Mouse (Mus musculus) ES-Bruce4 (cell line): ENCODE results near the gene Pkd1l3. TPM values are rescaled to one million over a fixed set of nuclear protein-coding genes. Genes with fewer than 3 reads are reported as not detected.

ENCODE experiments used
- H3K27ac ChIP-seq: 2 replicates; pipeline ENCODE4 v1.5.1; 2012; ENCODE audit warnings: low read length, inconsistent platforms; ENCODE audit not compliant: insufficient read depth
- H3K27me3 ChIP-seq: 2 replicates; pipeline ENCODE4 v1.6.1; 2012; ENCODE audit warnings: mild to moderate bottlenecking, low read length, inconsistent platforms; ENCODE audit not compliant: control insufficient read depth, poor library complexity, insufficient read depth, severe bottlenecking
- H3K36me3 ChIP-seq: 2 replicates; pipeline ENCODE4 v1.6.1; 2012; ENCODE audit warnings: inconsistent platforms, mild to moderate bottlenecking, low read length, moderate library complexity; ENCODE audit not compliant: control insufficient read depth, poor library complexity, insufficient read depth, severe bottlenecking
- H3K4me1 ChIP-seq: one replicate; pipeline ENCODE4 v1.8.1; 2011; ENCODE audit warnings: low read length; ENCODE audit not compliant: control insufficient read depth, insufficient read depth
- H3K4me3 ChIP-seq: 2 replicates; pipeline ENCODE4 v1.5.1; 2011; ENCODE audit warnings: low read depth, mild to moderate bottlenecking, low read length
- H3K9ac ChIP-seq: 2 replicates; pipeline ENCODE4 v1.6.1; 2012; ENCODE audit warnings: low read depth, mild to moderate bottlenecking, inconsistent platforms; ENCODE audit not compliant: poor library complexity, severe bottlenecking
- H3K9me3 ChIP-seq: replicated peaks from 2 replicates; pipeline ENCODE4 v1.6.1; 2012; ENCODE audit warnings: mild to moderate bottlenecking, low read length, inconsistent platforms; ENCODE audit not compliant: control insufficient read depth, poor library complexity, insufficient read depth, severe bottlenecking
- CTCF ChIP-seq: IDR thresholded peaks from one replicate; pipeline ENCODE4 v1.8.1; 2011; ENCODE audit warnings: low read depth, low read length
- EP300 ChIP-seq: IDR thresholded peaks from 2 replicates; pipeline ENCODE4 v1.6.1; 2011; ENCODE audit warnings: low read depth, low read length; ENCODE audit not compliant: insufficient read depth
- POLR2A ChIP-seq: IDR thresholded peaks from one replicate; pipeline ENCODE4 v1.8.1; 2011; ENCODE audit warnings: low read length; ENCODE audit not compliant: insufficient read depth
- polyA plus RNA-seq: library from polyadenylated mRNA; stranded (reverse); fragments of >200 nt; gene quantifications from 2 replicates; pipeline ENCODE4 v1.2.4, GENCODE M21; 2011; ENCODE audit warnings: low read depth; ENCODE audit not compliant: missing spikeins, insufficient read depth, insufficient read length

Gene Pkd1l3
- polyA plus RNA-seq = not detected in 2 replicates

- peak within 1 kb of the TSS; percentile 48 for H3K4me3 ChIP-seq
- H3K27me3 ChIP-seq = no peaks in the 10 kb centered on the region
- H3K36me3 ChIP-seq = no peaks in the 10 kb centered on the region
- no peaks in the 10 kb centered on the region for H3K9me3 ChIP-seq
- H3K4me1 ChIP-seq = no peaks in the 10 kb centered on the region
- peak within 1 kb of the TSS; percentile 47; the same call in 1 of the 2 replicates for H3K9ac ChIP-seq
- TF ChIP-seq EP300 (no peak), CTCF (no peak), POLR2A (no peak)
- H3K27ac ChIP-seq = no peak within 1 kb of the TSS
Measured at GRCm38 (mm10) chr8:109614243-109615210, at the start of gene Pkd1l3. Pkd1l3 (plus strand) TSS chr8:109614517.

GRCm38 (mm10) chr8:109564766-109565165 lies 49.6 kb upstream of the Pkd1l3 start:
- no peaks in the 10 kb centered on the region for H3K9me3 ChIP-seq
- no peaks in the 10 kb centered on the region for H3K4me1 ChIP-seq
- H3K27ac ChIP-seq = peak overlapping the region; percentile 73; the same call in 1 of the 2 replicates
- H3K4me3 ChIP-seq = peak overlapping the region; percentile 93
- no peaks in the 10 kb centered on the region for H3K27me3 ChIP-seq
- H3K36me3 ChIP-seq = peaks cover 23% of the 10 kb centered on the region
- TF ChIP-seq EP300 = no peak
- no peak for TF ChIP-seq POLR2A
- no peak for TF ChIP-seq CTCF
- peak overlapping the region; percentile 97 for H3K9ac ChIP-seq

- Histone ChIP-seq H3K36me3 (peaks cover 15% of the 10 kb centered on the region), H3K27me3 (no peaks in the 10 kb centered on the region), H3K4me3 (peak within 1 kb of the TSS; percentile 93), H3K4me1 (no peaks in the 10 kb centered on the region), H3K27ac (peak within 1 kb of the TSS; percentile 73), H3K9ac (peak within 1 kb of the TSS; percentile 97), H3K9me3 (no peaks in the 10 kb centered on the region)
- TF ChIP-seq EP300 (0 out of 2 replicates have a peak, but pooled peaks have one; percentile 33), POLR2A (no peak), CTCF (no peak)
Measured at GRCm38 (mm10) chr8:109565498-109566333, 48.6 kb upstream of the Pkd1l3 start, which contains the start of the genes Dhx38 and Txnl4b. Dhx38 (minus strand) TSS chr8:109565861. Txnl4b (plus strand) TSS chr8:109565892.

- no peaks in the 10 kb centered on the region for H3K9me3 ChIP-seq
- H3K9ac ChIP-seq = no peak overlapping the region
- H3K4me3 ChIP-seq = no peak overlapping the region
- H3K4me1 ChIP-seq = no peaks in the 10 kb centered on the region
- no peaks in the 10 kb centered on the region for H3K36me3 ChIP-seq
- no peak for TF ChIP-seq EP300
- no peak for TF ChIP-seq CTCF
- no peak for TF ChIP-seq POLR2A
- H3K27me3 ChIP-seq = no peaks in the 10 kb centered on the region
- no peak overlapping the region for H3K27ac ChIP-seq
Measured at GRCm38 (mm10) chr8:109571139-109571538, 43.2 kb upstream of the Pkd1l3 start.

- no peaks in the 10 kb centered on the region for H3K36me3 ChIP-seq
- no peak overlapping the region for H3K9ac ChIP-seq
- H3K9me3 ChIP-seq = no peaks in the 10 kb centered on the region
- TF ChIP-seq POLR2A (no peak), CTCF (no peak), EP300 (no peak)
- no peaks in the 10 kb centered on the region for H3K4me1 ChIP-seq
- H3K27ac ChIP-seq = no peak overlapping the region
- H3K27me3 ChIP-seq = no peaks in the 10 kb centered on the region
- H3K4me3 ChIP-seq = no peak overlapping the region
Measured at GRCm38 (mm10) chr8:109576311-109576710, 38.0 kb upstream of the Pkd1l3 start.
